In the genomic region with DNA sequence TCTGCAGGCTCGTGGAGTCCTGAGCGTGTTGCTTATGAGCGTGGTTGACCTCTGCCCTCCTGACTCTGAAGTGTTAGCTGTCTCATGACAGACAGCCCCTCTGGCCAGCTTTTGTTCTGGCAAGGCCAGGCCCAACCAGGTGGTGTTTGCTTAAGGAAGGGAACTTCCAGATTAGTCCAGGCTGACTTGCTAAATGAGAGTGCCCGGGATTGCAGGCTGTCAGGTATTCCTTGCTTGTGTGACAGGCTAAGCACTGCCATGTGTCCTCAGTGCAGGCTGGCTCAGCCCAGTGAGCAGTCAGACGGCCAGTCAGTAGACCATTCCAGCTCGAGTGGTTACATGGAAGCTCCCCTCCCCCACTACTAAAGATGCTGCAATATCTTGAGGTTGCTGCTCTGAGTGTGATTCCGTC, we compare ENCODE assay signal across 10 mouse cellular contexts.
DNase-seq lines count a peak whose midpoint lies in the region; ATAC-seq and TF ChIP-seq lines count a peak whose summit lies in the region.
"Had no signal": no experiment of that assay in that cellular context is flagged by ENCODE, and none has a peak within 500 bp of the region (broad histone marks: within the 10 kb centered on the region; RNA-seq: fewer than 3 reads in every experiment).

No protein-coding gene starts in this region.

- H3K9ac ChIP-seq in hindbrain, embryonic 12.5 days = no peak overlapping the region
- no peak overlapping the region for H3K9ac ChIP-seq in hindbrain, embryonic 13.5 days
- H3K9ac ChIP-seq in hindbrain, postnatal 0 days (replicated peaks; ENCODE audit: low read length) = no peak overlapping the region
- no peak overlapping the region for H3K9ac ChIP-seq in lung, embryonic 16.5 days (ENCODE audit: low read length)
- no peak overlapping the region for H3K9ac ChIP-seq in stomach, embryonic 14.5 days (replicated peaks; ENCODE audit: low read depth, low read length)

- peaks cover 13% of the 10 kb centered on the region for H3K4me1 ChIP-seq in hindbrain, embryonic 12.5 days
- H3K4me1 ChIP-seq in hindbrain, embryonic 13.5 days (replicated peaks) = peaks cover 14% of the 10 kb centered on the region
- peaks cover 16% of the 10 kb centered on the region; the same call in 1 of the 2 replicates for H3K4me1 ChIP-seq in hindbrain, postnatal 0 days (ENCODE audit: insufficient read depth, low read length)
- peaks cover 6% of the 10 kb centered on the region for H3K4me1 ChIP-seq in lung, embryonic 16.5 days (replicated peaks; ENCODE audit: control insufficient read depth, insufficient read depth, low read length)
- H3K4me1 ChIP-seq in stomach, embryonic 14.5 days (ENCODE audit: control insufficient read depth, insufficient read depth, low read length) = no peaks in the 10 kb centered on the region

- TF ChIP-seq CTCF in hindbrain, postnatal 0 days (IDR thresholded peaks at IDR 0.05; ENCODE audit: low read depth) = no peak

- H3K36me3 ChIP-seq in hindbrain, embryonic 12.5 days = no peaks in the 10 kb centered on the region
- no peaks in the 10 kb centered on the region for H3K36me3 ChIP-seq in hindbrain, embryonic 13.5 days
- H3K36me3 ChIP-seq in hindbrain, postnatal 0 days (ENCODE audit: insufficient read depth, low read length) = no peaks in the 10 kb centered on the region
- no peaks in the 10 kb centered on the region for H3K36me3 ChIP-seq in lung, embryonic 16.5 days (ENCODE audit: control insufficient read depth, insufficient read depth, low read length)
- H3K36me3 ChIP-seq in stomach, embryonic 14.5 days (ENCODE audit: control insufficient read depth, insufficient read depth, low read length) = no peaks in the 10 kb centered on the region

- no peak overlapping the region for H3K27ac ChIP-seq in hindbrain, embryonic 12.5 days
- H3K27ac ChIP-seq in hindbrain, embryonic 13.5 days = no peak overlapping the region; the same call in 1 of the 2 replicates
- no peak overlapping the region for H3K27ac ChIP-seq in hindbrain, postnatal 0 days
- H3K27ac ChIP-seq in lung, embryonic 16.5 days (ENCODE audit: low read length) = no peak overlapping the region
- H3K27ac ChIP-seq in stomach, embryonic 14.5 days (ENCODE audit: low read length) = no peak overlapping the region

- H3K4me2 ChIP-seq in hindbrain, embryonic 12.5 days (replicated peaks) = no peak overlapping the region
- H3K4me2 ChIP-seq in hindbrain, embryonic 13.5 days = no peak overlapping the region
- H3K4me2 ChIP-seq in hindbrain, postnatal 0 days (ENCODE audit: low read depth, low read length) = no peak overlapping the region
- H3K4me2 ChIP-seq in lung, embryonic 16.5 days (ENCODE audit: low read depth, low read length) = no peak overlapping the region
- no peak overlapping the region for H3K4me2 ChIP-seq in stomach, embryonic 14.5 days (replicated peaks; ENCODE audit: low read depth, low read length)

- ATAC-seq in hindbrain, embryonic 12.5 days (ENCODE audit: low FRiP score) = peak; percentile 29; the same call in 1 of the 2 replicates
- ATAC-seq in hindbrain, embryonic 13.5 days (ENCODE audit: low FRiP score) = no peak
- ATAC-seq in hindbrain, postnatal 0 days = no peak
- peak; percentile 26; the same call in 1 of the 2 replicates for ATAC-seq in lung, embryonic 16.5 days (ENCODE audit: low read depth)
- ATAC-seq in stomach, embryonic 14.5 days (ENCODE audit: insufficient number of reproducible peaks, insufficient read depth, low FRiP score, low read depth) = 0 out of 2 replicates have a peak, but pooled peaks have one; percentile 42

- H3K9me3 ChIP-seq in hindbrain, embryonic 12.5 days (replicated peaks) = no peaks in the 10 kb centered on the region
- H3K9me3 ChIP-seq in hindbrain, embryonic 13.5 days = no peaks in the 10 kb centered on the region
- H3K9me3 ChIP-seq in hindbrain, postnatal 0 days (ENCODE audit: low read length) = no peaks in the 10 kb centered on the region
- no peaks in the 10 kb centered on the region for H3K9me3 ChIP-seq in lung, embryonic 16.5 days (ENCODE audit: control insufficient read depth, low read length)
- no peaks in the 10 kb centered on the region for H3K9me3 ChIP-seq in stomach, embryonic 14.5 days (ENCODE audit: control insufficient read depth, low read depth, low read length)
- H3K9me3 ChIP-seq: G1E had no signal

- H3K4me3 ChIP-seq in hindbrain, embryonic 12.5 days = no peak overlapping the region
- no peak overlapping the region for H3K4me3 ChIP-seq in hindbrain, embryonic 13.5 days
- no peak overlapping the region for H3K4me3 ChIP-seq in hindbrain, postnatal 0 days (ENCODE audit: low read length)
- no peak overlapping the region for H3K4me3 ChIP-seq in lung, embryonic 16.5 days (ENCODE audit: low read length)
- no peak overlapping the region for H3K4me3 ChIP-seq in stomach, embryonic 14.5 days (ENCODE audit: low read depth, low read length)
- H3K4me3 ChIP-seq: erythroblast, embryonic 14.5 days had no signal

- DNase-seq in hindbrain, postnatal 0 days (ENCODE audit: low spot score) = peak; percentile 34
- no peak for DNase-seq in frontal cortex, adult 2 months (ENCODE audit: extremely low spot score in 1 of 2, low spot score in 1 of 2)
- no peak for DNase-seq in left cerebral cortex, adult 9 months (ENCODE audit: low spot score in 2 of 2)
- DNase-seq in layer of hippocampus, adult 9-11 months = no peak

- H3K27me3 ChIP-seq in hindbrain, embryonic 12.5 days = no peaks in the 10 kb centered on the region
- H3K27me3 ChIP-seq in hindbrain, embryonic 13.5 days = no peaks in the 10 kb centered on the region
- H3K27me3 ChIP-seq in hindbrain, postnatal 0 days (ENCODE audit: insufficient read depth, low read length) = no peaks in the 10 kb centered on the region
- H3K27me3 ChIP-seq in lung, embryonic 16.5 days (ENCODE audit: control insufficient read depth, insufficient read depth, low read depth, low read length) = no peaks in the 10 kb centered on the region
- no peaks in the 10 kb centered on the region for H3K27me3 ChIP-seq in stomach, embryonic 14.5 days (ENCODE audit: control insufficient read depth, insufficient read depth, low read length)

- 14% methylated on average over 7 of the region's 7 CpGs for WGBS in hindbrain, embryonic 12.5 days
- WGBS in hindbrain, embryonic 13.5 days = 19% methylated on average over 7 of the region's 7 CpGs
- WGBS in hindbrain, postnatal 0 days = 33% methylated on average over 7 of the region's 7 CpGs
- 11% methylated on average over 7 of the region's 7 CpGs for WGBS in lung, embryonic 16.5 days
- WGBS in stomach, embryonic 14.5 days = 22% methylated on average over 7 of the region's 7 CpGs

Comparison
In these comparisons a context has a peak if more than half of its experiments do, and no peak if none do; other contexts are left out.
1. ATAC-seq: peak in hindbrain, embryonic 12.5 days (single experiment), lung, embryonic 16.5 days (single experiment) and stomach, embryonic 14.5 days (single experiment); none in hindbrain, embryonic 13.5 days (single experiment) and hindbrain, postnatal 0 days (single experiment).